Mouse (Mus musculus): ENCODE data around the gene Arhgef7. TPM values are rescaled to one million over a fixed set of nuclear protein-coding genes. Genes with fewer than 3 reads are reported as not detected.

The Arhgef7 gene
- polyA plus RNA-seq, 1 experiment = 38.5 TPM

DNA sequence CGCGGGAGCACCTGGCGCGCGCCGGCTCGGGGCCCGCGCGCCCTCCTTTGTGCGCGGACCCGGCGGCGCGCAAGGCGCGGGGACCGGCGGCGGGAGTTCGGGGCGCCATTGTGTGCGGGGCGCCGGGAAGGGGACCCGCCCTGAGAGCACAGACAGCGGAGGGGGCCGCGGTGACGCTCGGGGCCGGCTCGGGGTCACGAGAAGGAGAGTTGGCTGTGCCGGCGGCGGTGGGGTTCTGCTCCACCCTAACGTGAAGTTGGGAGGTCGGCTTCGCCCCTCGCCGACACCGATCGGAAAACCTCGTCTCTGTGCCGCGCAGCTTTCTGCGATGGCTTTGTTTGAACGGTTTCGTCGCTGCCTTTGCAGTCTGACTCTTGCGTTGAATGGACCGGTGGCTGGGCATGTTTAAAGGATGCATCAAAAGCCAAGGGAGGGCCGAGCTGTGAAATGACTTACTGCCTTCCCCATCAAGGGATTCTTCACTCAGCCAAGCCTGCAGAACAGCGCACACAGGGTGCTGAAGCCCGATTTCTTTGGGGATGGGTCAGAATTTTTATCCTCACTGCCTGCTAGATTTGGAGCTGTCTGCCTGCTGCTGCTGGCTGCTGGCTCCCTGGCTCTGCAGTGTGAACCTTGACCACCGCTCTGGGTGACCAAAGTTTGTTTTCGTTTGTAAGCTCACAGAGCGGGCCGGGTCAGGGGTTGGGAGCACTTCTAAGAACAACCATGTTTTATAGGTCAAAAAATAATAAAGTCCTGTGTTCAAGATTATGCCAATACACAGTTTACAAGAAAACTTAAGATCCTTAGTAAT is 1.2 kb downstream of the Arhgef7 start:
- TF ChIP-seq EP300 (IDR thresholded peaks at IDR 0.05; ENCODE audit: insufficient read depth, low read depth, low read length) = no peak
- TF ChIP-seq CTCF (IDR thresholded peaks at IDR 0.05; ENCODE audit: low read depth, low read length) = no peak
- no peak for TF ChIP-seq POLR2A (IDR thresholded peaks at IDR 0.05; ENCODE audit: insufficient read depth, low read length)
- Histone ChIP-seq H3K9ac (ENCODE audit: low read depth, poor library complexity, severe bottlenecking) (peak overlapping the region; percentile 94), H3K9me3 (replicated peaks; ENCODE audit: control insufficient read depth, insufficient read depth, low read length, poor library complexity, severe bottlenecking) (no peaks in the 10 kb centered on the region), H3K36me3 (ENCODE audit: control insufficient read depth, insufficient read depth, low read length, poor library complexity, severe bottlenecking) (no peaks in the 10 kb centered on the region), H3K4me1 (ENCODE audit: control insufficient read depth, insufficient read depth, low read length) (no peaks in the 10 kb centered on the region), H3K27ac (ENCODE audit: insufficient read depth, low read length) (no peak overlapping the region), H3K4me3 (ENCODE audit: low read depth, low read length) (peak overlapping the region; percentile 76), H3K27me3 (ENCODE audit: control insufficient read depth, insufficient read depth, low read length, poor library complexity, severe bottlenecking) (peaks cover 5% of the 10 kb centered on the region; the same call in 1 of the 2 replicates)

DNA sequence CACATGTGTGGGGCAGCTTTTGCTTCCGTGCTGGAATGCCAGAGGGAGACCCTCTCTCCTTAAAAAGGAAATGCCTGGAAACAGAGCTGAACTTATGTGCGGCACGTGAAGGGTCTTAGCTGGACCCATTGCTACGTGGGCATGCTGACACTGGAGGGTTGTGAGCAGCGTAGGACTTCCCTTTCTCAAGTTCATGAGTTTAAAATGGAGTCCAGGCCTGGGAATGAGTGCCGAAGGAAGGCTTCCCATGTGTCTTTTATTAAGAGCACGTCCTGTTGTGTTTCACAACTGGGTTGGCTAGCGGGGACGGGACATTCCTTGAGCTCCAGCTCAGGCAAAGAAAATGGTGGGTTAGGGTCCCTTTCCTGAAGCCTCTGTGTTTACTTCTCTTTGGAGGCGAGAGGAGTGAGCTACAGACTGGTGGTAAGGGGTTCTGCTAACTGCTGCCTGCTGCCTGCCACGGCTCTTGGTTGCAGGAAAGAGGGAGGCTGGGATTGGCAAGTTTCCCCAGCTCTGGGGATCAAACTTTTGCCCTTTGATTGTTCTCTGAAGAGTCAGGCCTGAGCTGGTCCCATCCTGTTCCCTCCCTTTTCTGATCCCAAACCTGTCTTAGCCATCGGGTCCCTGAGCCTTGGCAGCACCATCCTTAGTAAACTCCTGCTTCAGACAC is 2.9 kb downstream of the Arhgef7 start:
- Histone ChIP-seq H3K9ac (ENCODE audit: low read depth, poor library complexity, severe bottlenecking) (no peak overlapping the region), H3K36me3 (ENCODE audit: control insufficient read depth, insufficient read depth, low read length, poor library complexity, severe bottlenecking) (no peaks in the 10 kb centered on the region), H3K27ac (ENCODE audit: insufficient read depth, low read length) (no peak overlapping the region), H3K4me1 (ENCODE audit: control insufficient read depth, insufficient read depth, low read length) (no peaks in the 10 kb centered on the region), H3K4me3 (ENCODE audit: low read depth, low read length) (no peak overlapping the region), H3K9me3 (replicated peaks; ENCODE audit: control insufficient read depth, insufficient read depth, low read length, poor library complexity, severe bottlenecking) (no peaks in the 10 kb centered on the region), H3K27me3 (ENCODE audit: control insufficient read depth, insufficient read depth, low read length, poor library complexity, severe bottlenecking) (peaks cover 5% of the 10 kb centered on the region; the same call in 1 of the 2 replicates)
- TF ChIP-seq POLR2A (IDR thresholded peaks at IDR 0.05; ENCODE audit: insufficient read depth, low read length) (no peak), EP300 (IDR thresholded peaks at IDR 0.05; ENCODE audit: insufficient read depth, low read depth, low read length) (no peak), CTCF (IDR thresholded peaks at IDR 0.05; ENCODE audit: low read depth, low read length) (no peak)

DNA sequence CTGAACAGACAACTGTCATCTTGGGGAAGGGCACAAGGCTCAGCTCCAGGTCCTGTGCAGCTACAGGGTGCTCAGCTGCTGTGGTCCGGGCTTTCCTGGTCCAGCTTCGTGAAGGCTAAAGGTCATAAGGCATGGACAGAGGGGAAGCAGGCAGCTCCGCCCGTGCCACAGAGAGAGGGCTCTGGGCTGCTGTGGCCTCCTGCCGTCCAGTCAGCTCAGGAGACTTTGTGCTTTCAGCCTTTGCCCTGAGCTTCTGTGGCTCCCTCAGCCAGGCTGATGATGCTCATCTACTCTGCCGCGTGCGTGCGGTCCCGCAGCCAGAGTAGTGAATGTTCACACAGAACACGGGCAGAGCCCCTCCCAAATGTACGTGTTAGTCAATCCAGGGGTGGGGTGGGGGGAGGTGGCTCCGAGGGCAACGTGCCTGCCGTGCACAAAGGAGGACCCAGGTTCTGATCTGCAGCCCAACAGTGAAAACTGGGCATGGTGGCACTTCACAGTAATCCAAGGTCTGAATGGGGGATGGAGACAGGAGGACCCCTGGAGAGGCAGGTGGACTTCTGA is 8.2 kb downstream of the Arhgef7 start:
- TF ChIP-seq POLR2A (IDR thresholded peaks at IDR 0.05; ENCODE audit: insufficient read depth, low read length) = no peak
- no peak for TF ChIP-seq CTCF (IDR thresholded peaks at IDR 0.05; ENCODE audit: low read depth, low read length)
- no peak for TF ChIP-seq EP300 (IDR thresholded peaks at IDR 0.05; ENCODE audit: insufficient read depth, low read depth, low read length)
- H3K4me3 ChIP-seq (ENCODE audit: low read depth, low read length) = no peak overlapping the region
- no peaks in the 10 kb centered on the region for H3K4me1 ChIP-seq (ENCODE audit: control insufficient read depth, insufficient read depth, low read length)
- no peak overlapping the region for H3K27ac ChIP-seq (ENCODE audit: insufficient read depth, low read length)
- H3K36me3 ChIP-seq (ENCODE audit: control insufficient read depth, insufficient read depth, low read length, poor library complexity, severe bottlenecking) = no peaks in the 10 kb centered on the region
- no peak overlapping the region for H3K9ac ChIP-seq (ENCODE audit: low read depth, poor library complexity, severe bottlenecking)
- no peaks in the 10 kb centered on the region for H3K9me3 ChIP-seq (replicated peaks; ENCODE audit: control insufficient read depth, insufficient read depth, low read length, poor library complexity, severe bottlenecking)
- H3K27me3 ChIP-seq (ENCODE audit: control insufficient read depth, insufficient read depth, low read length, poor library complexity, severe bottlenecking) = no peaks in the 10 kb centered on the region

DNA sequence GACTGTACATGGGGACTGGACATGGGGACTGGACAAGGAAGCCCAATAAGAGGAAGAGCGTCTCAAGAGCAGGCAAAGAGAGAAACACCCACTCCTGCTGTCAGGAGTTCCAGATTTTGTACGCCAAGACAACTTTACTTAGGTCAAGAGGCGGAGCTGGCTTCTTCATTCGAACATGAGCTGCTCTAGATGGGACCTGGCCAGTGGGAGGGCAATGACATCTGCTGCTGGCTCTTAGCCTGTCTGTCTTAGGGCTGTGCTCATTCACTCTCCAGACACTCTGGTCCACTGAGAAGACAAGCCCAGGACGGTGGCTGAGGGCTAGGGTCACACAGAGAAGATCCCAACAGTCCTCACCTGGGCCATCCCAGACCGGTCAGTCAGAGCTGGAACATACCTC is 9.6 kb downstream of the Arhgef7 start:
- no peak overlapping the region for H3K27ac ChIP-seq (ENCODE audit: insufficient read depth, low read length)
- no peaks in the 10 kb centered on the region for H3K36me3 ChIP-seq (ENCODE audit: control insufficient read depth, insufficient read depth, low read length, poor library complexity, severe bottlenecking)
- TF ChIP-seq POLR2A (IDR thresholded peaks at IDR 0.05; ENCODE audit: insufficient read depth, low read length) (no peak), EP300 (IDR thresholded peaks at IDR 0.05; ENCODE audit: insufficient read depth, low read depth, low read length) (no peak), CTCF (IDR thresholded peaks at IDR 0.05; ENCODE audit: low read depth, low read length) (no peak)
- H3K9me3 ChIP-seq (replicated peaks; ENCODE audit: control insufficient read depth, insufficient read depth, low read length, poor library complexity, severe bottlenecking) = no peaks in the 10 kb centered on the region
- H3K27me3 ChIP-seq (ENCODE audit: control insufficient read depth, insufficient read depth, low read length, poor library complexity, severe bottlenecking) = no peaks in the 10 kb centered on the region
- H3K4me1 ChIP-seq (ENCODE audit: control insufficient read depth, insufficient read depth, low read length) = peaks cover 2% of the 10 kb centered on the region
- no peak overlapping the region for H3K9ac ChIP-seq (ENCODE audit: low read depth, poor library complexity, severe bottlenecking)
- H3K4me3 ChIP-seq (ENCODE audit: low read depth, low read length) = no peak overlapping the region

DNA sequence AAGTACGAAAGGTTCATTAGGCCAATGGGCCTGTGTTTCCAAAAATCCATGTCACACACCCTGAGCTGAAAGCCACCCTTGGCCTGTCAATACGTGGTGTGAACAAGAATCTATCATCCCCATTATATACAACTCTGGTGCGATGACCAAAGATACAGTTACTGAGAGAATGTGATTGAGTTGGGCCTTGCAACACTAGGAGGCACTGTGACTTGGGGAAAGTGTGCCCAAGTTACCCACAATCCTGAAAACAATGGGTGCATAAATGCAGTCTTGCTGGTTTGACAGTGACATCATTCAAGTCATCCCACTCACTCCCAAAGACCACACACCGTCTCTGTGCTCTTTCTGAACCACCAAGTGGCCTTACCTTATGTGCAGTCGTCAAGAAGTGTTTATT is 11.6 kb downstream of the Arhgef7 start:
- H3K4me3 ChIP-seq (ENCODE audit: low read depth, low read length) = no peak overlapping the region
- TF ChIP-seq EP300 (IDR thresholded peaks at IDR 0.05; ENCODE audit: insufficient read depth, low read depth, low read length) (no peak), CTCF (IDR thresholded peaks at IDR 0.05; ENCODE audit: low read depth, low read length) (no peak), POLR2A (IDR thresholded peaks at IDR 0.05; ENCODE audit: insufficient read depth, low read length) (no peak)
- no peaks in the 10 kb centered on the region for H3K27me3 ChIP-seq (ENCODE audit: control insufficient read depth, insufficient read depth, low read length, poor library complexity, severe bottlenecking)
- H3K9ac ChIP-seq (ENCODE audit: low read depth, poor library complexity, severe bottlenecking) = no peak overlapping the region
- H3K27ac ChIP-seq (ENCODE audit: insufficient read depth, low read length) = no peak overlapping the region
- no peaks in the 10 kb centered on the region for H3K9me3 ChIP-seq (replicated peaks; ENCODE audit: control insufficient read depth, insufficient read depth, low read length, poor library complexity, severe bottlenecking)
- H3K4me1 ChIP-seq (ENCODE audit: control insufficient read depth, insufficient read depth, low read length) = peaks cover 2% of the 10 kb centered on the region
- no peaks in the 10 kb centered on the region for H3K36me3 ChIP-seq (ENCODE audit: control insufficient read depth, insufficient read depth, low read length, poor library complexity, severe bottlenecking)
